Comparison of ENCODE assay signal across 8 mouse cellular contexts in genomic region chr7:100234264-100234885, GRCm38 (mm10). TPM values are rescaled to one million over a fixed set of nuclear protein-coding genes. Genes with fewer than 3 reads are reported as not detected.
DNase-seq lines count a peak whose midpoint lies in the region; ATAC-seq and TF ChIP-seq lines count a peak whose summit lies in the region.

No protein-coding gene starts in this region.

- TF ChIP-seq POLR2A in MEL (IDR thresholded peaks at IDR 0.05; ENCODE audit: control insufficient read depth in 1 of 2, insufficient read depth in 1 of 2, low read depth in 1 of 2, low read length in 2 of 2, poor library complexity in 1 of 2), result no peak
- TF ChIP-seq POLR2A in bone marrow, adult 2 months (IDR thresholded peaks at IDR 0.05; ENCODE audit: borderline replicate concordance, control insufficient read depth, low read depth, low read length), result no peak

- no peaks in the 10 kb centered on the region for H3K27me3 ChIP-seq in MEL (ENCODE audit: control insufficient read depth in 1 of 2, insufficient read depth in 2 of 2, low read length in 2 of 2)
- no peaks in the 10 kb centered on the region for H3K27me3 ChIP-seq in liver, embryonic 13.5 days
- no peaks in the 10 kb centered on the region for H3K27me3 ChIP-seq in splenic B cell, adult 2 months (ENCODE audit: control insufficient read depth, insufficient read depth, low read length, poor library complexity, severe bottlenecking)
- no peaks in the 10 kb centered on the region for H3K27me3 ChIP-seq in forebrain, embryonic 11.5 days (ENCODE audit: control insufficient read depth, insufficient read depth, low read length)

- TF ChIP-seq RAD21 in MEL (IDR thresholded peaks at IDR 0.05; ENCODE audit: low read depth, low read length), result peak; percentile 14

- H3K4me2 ChIP-seq in liver, embryonic 13.5 days, result no peak overlapping the region
- no peak overlapping the region for H3K4me2 ChIP-seq in forebrain, embryonic 11.5 days (ENCODE audit: low read depth, low read length, severe bottlenecking)

- ATAC-seq in granulocyte monocyte progenitor cell, adult 5-6 weeks (replicated peaks; ENCODE audit: poor library complexity, severe bottlenecking), result peak; percentile 67
- ATAC-seq in liver, embryonic 13.5 days (ENCODE audit: low read depth), result no peak
- ATAC-seq in forebrain, embryonic 11.5 days (replicated peaks; ENCODE audit: low FRiP score), result no peak

- peaks cover 0 to 30% of the 10 kb centered on the region in 2 experiments; a peak in 2 of 4 replicates for H3K36me3 ChIP-seq in MEL (ENCODE audit: control insufficient read depth in 1 of 2, insufficient read depth in 2 of 2, low read length in 2 of 2)
- no peaks in the 10 kb centered on the region for H3K36me3 ChIP-seq in liver, embryonic 13.5 days
- H3K36me3 ChIP-seq in splenic B cell, adult 2 months (ENCODE audit: control insufficient read depth, insufficient read depth, low read length, poor library complexity, severe bottlenecking), result no peaks in the 10 kb centered on the region
- H3K36me3 ChIP-seq in forebrain, embryonic 11.5 days (ENCODE audit: control insufficient read depth, insufficient read depth, low read length), result no peaks in the 10 kb centered on the region

- no peak overlapping the region for H3K4me3 ChIP-seq in MEL (ENCODE audit: control insufficient read depth in 1 of 2, insufficient read depth in 1 of 2, low read depth in 2 of 2, low read length in 2 of 2)
- H3K4me3 ChIP-seq in bone marrow, adult 2 months (replicated peaks; ENCODE audit: control insufficient read depth, low read depth, low read length), result no peak overlapping the region
- H3K4me3 ChIP-seq in liver, embryonic 13.5 days (replicated peaks), result no peak overlapping the region
- no peak overlapping the region for H3K4me3 ChIP-seq in forebrain, embryonic 11.5 days (ENCODE audit: low read depth, low read length)

- DNase-seq in left cerebral cortex, adult 11 months (ENCODE audit: low spot score), result peak; percentile 29
- DNase-seq in left cerebral cortex, adult 8-10 months (ENCODE audit: low spot score in 2 of 2), result no peak
- DNase-seq in MEL (ENCODE audit: low read depth, low spot score), result peak; percentile 66
- DNase-seq in liver, embryonic 13.5 days, result peak; percentile 19
- peak; percentile 69 for DNase-seq in splenic B cell, adult 2 months (ENCODE audit: low read depth, low spot score)
- no peak for DNase-seq in forebrain, embryonic 11.5 days (ENCODE audit: low spot score)

- peaks cover 12 to 18% of the 10 kb centered on the region in 2 experiments for H3K4me1 ChIP-seq in MEL (ENCODE audit: control insufficient read depth in 1 of 2, insufficient read depth in 2 of 2, low read length in 2 of 2)
- no peaks in the 10 kb centered on the region for H3K4me1 ChIP-seq in bone marrow, adult 2 months (ENCODE audit: control insufficient read depth, insufficient read depth, low read length)
- H3K4me1 ChIP-seq in liver, embryonic 13.5 days (replicated peaks), result peaks cover 14% of the 10 kb centered on the region
- H3K4me1 ChIP-seq in forebrain, embryonic 11.5 days (replicated peaks; ENCODE audit: control insufficient read depth, insufficient read depth, low read length), result no peaks in the 10 kb centered on the region

- WGBS in bone marrow, adult 2 months, result 22% methylated on average over 7 of the region's 7 CpGs
- 54% methylated on average over 7 of the region's 7 CpGs for WGBS in liver, embryonic 13.5 days (ENCODE audit: insufficient replicate concordance)
- WGBS in forebrain, embryonic 11.5 days, result 68% methylated on average over 7 of the region's 7 CpGs

- no peaks in the 10 kb centered on the region for H3K9me3 ChIP-seq in MEL (replicated peaks; ENCODE audit: insufficient read depth, low read length)
- no peaks in the 10 kb centered on the region for H3K9me3 ChIP-seq in liver, embryonic 13.5 days (replicated peaks)
- H3K9me3 ChIP-seq in forebrain, embryonic 11.5 days (ENCODE audit: control insufficient read depth, low read length), result no peaks in the 10 kb centered on the region

- peak overlapping the region; percentile 68 for H3K27ac ChIP-seq in MEL (ENCODE audit: control insufficient read depth, low read depth, low read length)
- no peak overlapping the region for H3K27ac ChIP-seq in bone marrow, adult 2 months (ENCODE audit: control insufficient read depth, insufficient read depth, low read depth, low read length, poor library complexity)
- H3K27ac ChIP-seq in liver, embryonic 13.5 days, result peak overlapping the region; percentile 72
- no peak overlapping the region for H3K27ac ChIP-seq in forebrain, embryonic 11.5 days (ENCODE audit: low read depth, low read length)

- H3K79me2 ChIP-seq in MEL (ENCODE audit: control insufficient read depth, insufficient read depth, low read length, poor library complexity), result no peaks in the 10 kb centered on the region

- TF ChIP-seq CTCF in MEL (IDR thresholded peaks at IDR 0.05 in 2 of 3, conservative IDR thresholded peaks at IDR 0.05 in 1 of 3; ENCODE audit: control insufficient read depth in 1 of 3, insufficient read depth in 1 of 3, low read depth in 2 of 3, low read length in 3 of 3, poor library complexity in 1 of 3, severe bottlenecking in 1 of 3), result peak in 2 of 3 experiments; percentile 11 to 58; a peak in 3 of 6 replicates
- TF ChIP-seq CTCF in bone marrow, adult 2 months (IDR thresholded peaks at IDR 0.05; ENCODE audit: control insufficient read depth, insufficient read depth, low read length), result 0 out of 2 replicates have a peak, but pooled peaks have one; percentile 26

- TF ChIP-seq EP300 in MEL (IDR thresholded peaks at IDR 0.05; ENCODE audit: low read depth in 1 of 2, low read length in 2 of 2), result no peak

- H3K9ac ChIP-seq in MEL (ENCODE audit: control insufficient read depth, low read depth, low read length, poor library complexity, severe bottlenecking), result no peak overlapping the region
- H3K9ac ChIP-seq in liver, embryonic 13.5 days, result no peak overlapping the region
- no peak overlapping the region for H3K9ac ChIP-seq in forebrain, embryonic 11.5 days (ENCODE audit: low read length)

TF ChIP-seq in MEL, 35 proteins besides CTCF, POLR2A, EP300 and RAD21:
- TF ChIP-seq CHD1 (IDR thresholded peaks at IDR 0.05; ENCODE audit: low read depth, low read length), result no peak
- no peak for TF ChIP-seq TBP (IDR thresholded peaks at IDR 0.05; ENCODE audit: low read depth, low read length)
- no peak for TF ChIP-seq POLR2AphosphoS5 (IDR thresholded peaks at IDR 0.05; ENCODE audit: borderline replicate concordance, low read depth, low read length)
- no peak for TF ChIP-seq TAL1 (IDR thresholded peaks at IDR 0.05; ENCODE audit: low read length)
- TF ChIP-seq ZC3H11A (IDR thresholded peaks at IDR 0.05; ENCODE audit: low read depth, low read length), result peak; percentile 32
- TF ChIP-seq SIN3A (IDR thresholded peaks at IDR 0.05; ENCODE audit: low read length), result no peak
- TF ChIP-seq GATA1 (IDR thresholded peaks at IDR 0.05; ENCODE audit: low read depth, low read length), result no peak
- TF ChIP-seq CHD2 (IDR thresholded peaks at IDR 0.05; ENCODE audit: low read length), result no peak
- TF ChIP-seq ZNF384 (IDR thresholded peaks at IDR 0.05; ENCODE audit: low read depth, low read length), result no peak
- no peak for TF ChIP-seq MXI1 (IDR thresholded peaks at IDR 0.05; ENCODE audit: low read depth, low read length)
- no peak for TF ChIP-seq MEF2A (IDR thresholded peaks at IDR 0.05; ENCODE audit: extremely low read depth, insufficient replicate concordance, low read depth, low read length, poor library complexity, severe bottlenecking)
- TF ChIP-seq SMC3 (IDR thresholded peaks at IDR 0.05; ENCODE audit: low read depth, low read length), result peak; percentile 59
- no peak for TF ChIP-seq E2F4 (IDR thresholded peaks at IDR 0.05; ENCODE audit: borderline replicate concordance, low read depth, low read length)
- no peak for TF ChIP-seq MYB (IDR thresholded peaks at IDR 0.05; ENCODE audit: low read depth, low read length)

RNA-seq across cellular contexts. Expression of gene Pgm2l1, which starts 7.2 kb away (rescaled TPM):
- total RNA-seq in left cerebral cortex, adult 8-10 months (2022), result 100 to 1,000 TPM; 218 to 244 (median 229) TPM
- 4.4 and 5.7 TPM in 2 replicates for total RNA-seq in MEL (2012; rRNA removed)
- polyA plus RNA-seq in MEL (2012; ENCODE audit: insufficient read depth in 1 of 2, insufficient read length in 2 of 2, low read depth in 1 of 2, low replicate concordance in 2 of 2, missing spikeins in 1 of 2), result 10 to 100 TPM in 1 of 2 experiments, not detected in 1; 10.5 TPM
- polyA plus RNA-seq in bone marrow, adult 2 months (2011; ENCODE audit: insufficient read depth, insufficient read length, low replicate concordance, missing spikeins), result 6.4 TPM in 2 replicates
- 7.9 and 10.8 TPM in 2 replicates for total RNA-seq in granulocyte monocyte progenitor cell, adult 5-6 weeks (2014; fragmentation: Nextera tagmentation)
- 6.7 and 8.4 TPM in 2 replicates for total RNA-seq in granulocyte monocyte progenitor cell, adult 5-6 weeks (2017)
- 1.8 and 2.0 TPM in 2 replicates for polyA plus RNA-seq in liver, embryonic 13.5 days (2015; fragmentation: Nextera tagmentation; extraction: Ambion mirVana)
- 5.2 and 6.2 TPM in 2 replicates for polyA plus RNA-seq in forebrain, embryonic 11.5 days (2014; fragmentation: Nextera tagmentation; extraction: Ambion mirVana)

RNA-seq across cellular contexts. Expression of gene P4ha3, which starts 50.9 kb away (rescaled TPM):
- 1 to 10 TPM; 4.4 to 8.6 (median 6.8) TPM for total RNA-seq in left cerebral cortex, adult 8-10 months (2022)
- total RNA-seq in MEL (2012; rRNA removed), result 0.35 and 0.39 TPM in 2 replicates
- not detected for polyA plus RNA-seq in MEL (2012; ENCODE audit: insufficient read depth in 1 of 2, insufficient read length in 2 of 2, low read depth in 1 of 2, low replicate concordance in 2 of 2, missing spikeins in 1 of 2)
- not detected in 2 replicates for polyA plus RNA-seq in bone marrow, adult 2 months (2011; ENCODE audit: insufficient read depth, insufficient read length, low replicate concordance, missing spikeins)
- not detected in 2 replicates for total RNA-seq in granulocyte monocyte progenitor cell, adult 5-6 weeks (2014; fragmentation: Nextera tagmentation)
- total RNA-seq in granulocyte monocyte progenitor cell, adult 5-6 weeks (2017), result not detected in 2 replicates
- polyA plus RNA-seq in liver, embryonic 13.5 days (2015; fragmentation: Nextera tagmentation; extraction: Ambion mirVana), result 0.76 and 1.3 TPM in 2 replicates
- polyA plus RNA-seq in forebrain, embryonic 11.5 days (2014; fragmentation: Nextera tagmentation; extraction: Ambion mirVana), result 5.6 and 6.8 TPM in 2 replicates

RNA-seq across cellular contexts. Expression of gene Kcne3, which starts 58.1 kb away (rescaled TPM):
- total RNA-seq in left cerebral cortex, adult 8-10 months (2022), result under 1 TPM in 2 of 4 experiments, not detected in 2; 0.41 to 0.84 TPM
- 3.8 and 6.7 TPM in 2 replicates for total RNA-seq in MEL (2012; rRNA removed)
- 1 to 10 TPM in 1 of 2 experiments, not detected in 1; 4.9 TPM for polyA plus RNA-seq in MEL (2012; ENCODE audit: insufficient read depth in 1 of 2, insufficient read length in 2 of 2, low read depth in 1 of 2, low replicate concordance in 2 of 2, missing spikeins in 1 of 2)
- polyA plus RNA-seq in bone marrow, adult 2 months (2011; ENCODE audit: insufficient read depth, insufficient read length, low replicate concordance, missing spikeins), result 2.7 and 2.9 TPM in 2 replicates
- total RNA-seq in granulocyte monocyte progenitor cell, adult 5-6 weeks (2014; fragmentation: Nextera tagmentation), result 0.88 and 2.8 TPM in 2 replicates
- 0.95 TPM in 1 of 2 replicates, not detected in the other for total RNA-seq in granulocyte monocyte progenitor cell, adult 5-6 weeks (2017)
- polyA plus RNA-seq in liver, embryonic 13.5 days (2015; fragmentation: Nextera tagmentation; extraction: Ambion mirVana), result 1.5 TPM in 2 replicates
- polyA plus RNA-seq in forebrain, embryonic 11.5 days (2014; fragmentation: Nextera tagmentation; extraction: Ambion mirVana), result 3.3 and 4.1 TPM in 2 replicates

Comparison
In these comparisons a context has a peak if more than half of its experiments do, and no peak if none do; other contexts are left out.
1. DNase-seq: peak in left cerebral cortex, adult 11 months (single experiment), MEL (single experiment), liver, embryonic 13.5 days (single experiment) and splenic B cell, adult 2 months (single experiment); none in left cerebral cortex, adult 8-10 months (0 of 2) and forebrain, embryonic 11.5 days (single experiment).
2. H3K27ac ChIP-seq: peak in MEL (single experiment) and liver, embryonic 13.5 days (single experiment); none in bone marrow, adult 2 months (single experiment) and forebrain, embryonic 11.5 days (single experiment).